Mouse (Mus musculus): ENCODE measurements at regions not wholly inside any gene's neighbourhood (a gene's known extent, or its start where the extent isn't known, plus 50 kb on each side); places are given as distances from the start of the nearest gene placed in this dataset.

DNA sequence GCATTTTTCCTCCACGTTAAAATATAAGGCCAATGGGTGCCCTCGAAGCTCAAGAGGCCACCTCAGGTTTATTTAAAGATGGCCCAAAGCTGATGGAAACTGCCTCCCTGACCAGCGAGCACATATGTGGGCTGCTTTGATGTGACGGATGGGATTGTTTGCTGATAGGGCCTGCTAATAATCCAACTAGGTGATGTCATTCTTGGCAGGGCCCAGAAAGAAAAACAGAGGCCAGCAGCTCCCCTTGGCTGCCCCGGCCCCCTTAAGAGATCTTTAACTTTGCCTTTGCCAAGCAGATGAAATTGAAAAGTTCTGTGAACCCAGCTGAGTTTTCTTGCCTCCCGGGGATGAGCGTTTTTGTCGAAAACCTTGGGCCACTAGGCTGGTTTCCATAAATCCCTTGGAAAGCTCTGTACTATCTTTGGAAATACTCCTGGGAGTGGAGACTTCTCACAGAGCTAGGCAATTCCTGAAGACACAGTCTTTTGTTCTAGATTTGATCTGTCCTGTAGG is 83.8 kb downstream of the Gm10260 start:
- no peak for TF ChIP-seq POLR2A (IDR thresholded peaks at IDR 0.05; ENCODE audit: extremely low read depth, insufficient read depth, low read length)
- TF ChIP-seq CTCF (IDR thresholded peaks at IDR 0.05; ENCODE audit: low read depth, low read length): no peak

All from liver, adult 2 months (tissue).